Mouse (Mus musculus) embryonic facial prominence, embryonic 12.5 days (tissue): Measurements from ENCODE around the gene Dhx16. TPM values are rescaled to one million over a fixed set of nuclear protein-coding genes. Genes with fewer than 3 reads are reported as not detected.

ENCODE experiments used
- ATAC-seq: fragments of 200-750 bp; cut with Nextera tagmentation; 2 replicates; pipeline ENCODE4 v1.8.0; 2017; ENCODE audit not compliant: insufficient number of reproducible peaks, insufficient read depth, low FRiP score, low TSS enrichment
- H3K27ac ChIP-seq: fragments of 300-500 bp; sonication (generic); 2 replicates; pipeline ENCODE4 v1.5.1; 2016; ENCODE audit warnings: mild to moderate bottlenecking
- H3K27me3 ChIP-seq: fragments of 300-500 bp; sonication (generic); 2 replicates; pipeline ENCODE4 v1.6.1; 2016; ENCODE audit warnings: mild to moderate bottlenecking, moderate library complexity
- H3K36me3 ChIP-seq: fragments of 300-500 bp; sonication (generic); 2 replicates; pipeline ENCODE4 v1.6.1; 2016; ENCODE audit warnings: mild to moderate bottlenecking
- H3K4me1 ChIP-seq: fragments of 300-500 bp; sonication (generic); 2 replicates; pipeline ENCODE4 v1.6.1; 2016
- H3K4me2 ChIP-seq: fragments of 300-500 bp; sonication (generic); replicated peaks from 2 replicates; pipeline ENCODE4 v1.6.1; 2016; ENCODE audit warnings: mild to moderate bottlenecking, moderate library complexity
- H3K4me3 ChIP-seq: fragments of 300-500 bp; sonication (generic); 2 replicates; pipeline ENCODE4 v1.5.1; 2016; ENCODE audit warnings: mild to moderate bottlenecking
- H3K9ac ChIP-seq: fragments of 300-500 bp; sonication (generic); 2 replicates; pipeline ENCODE4 v1.6.1; 2016; ENCODE audit warnings: mild to moderate bottlenecking, moderate library complexity
- H3K9me3 ChIP-seq: fragments of 300-500 bp; sonication (generic); 2 replicates; pipeline ENCODE4 v1.6.1; 2016; ENCODE audit warnings: mild to moderate bottlenecking, moderate library complexity
- WGBS: fragments of 180-500 bp; shearing (Covaris S2); methylation state at CpG from one replicate; pipeline ENCODE4 v1.1.7; 2016; 5-methylcytosine and 5-hydroxymethylcytosine counted together
- polyA plus RNA-seq: library from polyadenylated mRNA; unstranded; fragments of >200 nt; fragmentation: Nextera tagmentation; extraction: Ambion mirVana; gene quantifications from 2 replicates; pipeline ENCODE4 v1.2.1, GENCODE M21; 2016

Dhx16 gene
- polyA plus RNA-seq, 1 experiment from 2014 or later = 47.8 TPM

DNA sequence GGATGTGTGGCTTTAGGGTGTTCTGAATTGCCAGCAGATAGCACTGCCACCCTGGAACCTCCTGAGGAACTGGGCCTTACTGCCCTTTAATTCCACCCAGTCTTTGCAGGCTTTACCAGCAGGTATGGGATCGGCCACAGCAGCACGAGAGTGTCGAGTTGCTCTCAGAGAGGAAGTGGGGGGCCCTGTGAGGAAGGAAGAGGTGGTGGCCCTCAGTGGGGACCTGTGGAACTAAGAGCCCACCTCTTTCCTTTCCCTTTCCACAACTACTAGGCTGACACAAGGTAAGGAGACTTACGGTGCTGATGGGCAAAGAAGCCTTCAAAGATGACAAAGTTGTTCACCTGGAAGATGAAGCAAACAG, 24.4 kb downstream of the Dhx16 start:
- no peak overlapping the region for H3K27ac ChIP-seq
- H3K4me3 ChIP-seq = no peak overlapping the region
- H3K9ac ChIP-seq = no peak overlapping the region
- H3K27me3 ChIP-seq = no peaks in the 10 kb centered on the region
- no peak overlapping the region for H3K4me2 ChIP-seq
- H3K36me3 ChIP-seq = peaks cover 86% of the 10 kb centered on the region
- no peak for ATAC-seq
- peaks cover 12% of the 10 kb centered on the region for H3K4me1 ChIP-seq
- H3K9me3 ChIP-seq = no peaks in the 10 kb centered on the region
- 69% methylated on average over 4 of the region's 4 CpGs for WGBS

DNA sequence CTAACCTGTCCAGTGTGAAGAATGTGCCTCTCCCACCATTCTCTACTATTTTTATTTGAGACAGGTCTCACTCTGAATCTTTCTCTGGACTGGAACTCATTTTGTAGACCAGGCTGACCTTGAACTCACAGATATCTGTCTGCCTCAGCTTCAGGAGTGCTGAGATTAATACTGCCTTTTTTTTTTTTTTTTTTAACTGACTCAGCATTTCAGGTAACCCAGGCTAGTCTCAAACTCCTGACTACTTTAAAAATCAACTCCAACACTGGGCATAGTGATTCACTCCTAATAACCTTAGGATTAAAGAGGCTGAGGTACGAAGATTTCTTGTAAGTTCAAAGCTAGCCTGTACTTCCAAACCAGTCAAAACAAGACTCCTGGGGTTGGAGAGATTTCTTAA, 26.0 kb downstream of the Dhx16 start:
- no peak overlapping the region for H3K4me2 ChIP-seq
- WGBS = 89% methylated on average over 1 of the region's 1 CpGs
- peaks cover 70% of the 10 kb centered on the region for H3K36me3 ChIP-seq
- H3K4me1 ChIP-seq = peaks cover 19% of the 10 kb centered on the region
- H3K27ac ChIP-seq = no peak overlapping the region
- no peak overlapping the region for H3K4me3 ChIP-seq
- H3K9me3 ChIP-seq = no peaks in the 10 kb centered on the region
- ATAC-seq = no peak
- no peaks in the 10 kb centered on the region for H3K27me3 ChIP-seq
- no peak overlapping the region for H3K9ac ChIP-seq

GRCm38 (mm10) chr17:35907609-35908008, 28.0 kb downstream of the Dhx16 start:
- ATAC-seq = no peak
- H3K27ac ChIP-seq = no peak overlapping the region
- H3K4me2 ChIP-seq = no peak overlapping the region
- H3K36me3 ChIP-seq = peaks cover 66% of the 10 kb centered on the region
- H3K4me1 ChIP-seq = peaks cover 19% of the 10 kb centered on the region
- no peaks in the 10 kb centered on the region for H3K9me3 ChIP-seq
- no peak overlapping the region for H3K4me3 ChIP-seq
- no peak overlapping the region for H3K9ac ChIP-seq
- 86% methylated on average over 2 of the region's 2 CpGs for WGBS
- H3K27me3 ChIP-seq = no peaks in the 10 kb centered on the region

DNA sequence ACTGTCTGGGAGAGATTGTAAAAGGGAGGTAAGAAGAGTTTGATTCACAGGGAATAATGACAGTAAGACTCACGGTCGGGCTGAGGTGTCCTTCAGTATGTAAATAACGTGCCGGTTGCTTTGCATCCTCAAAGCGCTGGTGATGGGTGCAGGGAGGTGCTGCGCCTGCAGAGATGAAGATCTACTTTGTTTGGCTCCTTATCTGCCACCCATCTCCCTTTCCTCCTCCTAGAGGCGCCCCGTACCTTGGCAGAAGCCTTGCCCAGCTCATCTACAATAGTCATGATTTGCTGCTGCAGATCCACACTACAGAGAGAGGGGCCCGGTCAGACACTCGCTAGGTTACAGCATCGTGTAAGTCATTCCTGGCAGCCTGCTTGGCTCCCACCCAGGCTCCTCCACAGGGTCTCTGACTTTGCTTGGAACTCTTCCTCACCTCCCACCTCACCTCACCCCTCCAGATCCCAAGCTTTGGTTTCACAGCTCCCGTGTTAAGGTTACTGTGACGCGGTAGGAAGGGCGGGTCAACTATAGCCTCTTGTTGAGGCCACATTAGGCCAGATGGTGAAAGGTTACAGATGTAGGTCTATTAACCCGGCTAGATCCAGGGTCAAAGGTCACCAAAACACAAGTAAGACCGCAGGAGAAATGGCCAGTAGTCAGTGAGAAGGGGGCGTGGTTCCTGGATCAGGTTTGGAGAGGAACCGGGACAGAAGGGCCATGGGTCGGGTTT, 29.7 kb downstream of the Dhx16 start:
- 25% methylated on average over 20 of the region's 20 CpGs for WGBS

GRCm38 (mm10) chr17:35909919-35910369, 30.3 kb downstream of the Dhx16 start, which contains the start of gene Atat1:
Gene Atat1 (minus strand): TSS chr17:35910075.
- H3K27me3 ChIP-seq = no peaks in the 10 kb centered on the region
- H3K9me3 ChIP-seq = no peaks in the 10 kb centered on the region
- H3K9ac ChIP-seq = peak within 1 kb of the TSS; percentile 80
- H3K36me3 ChIP-seq = peaks cover 51% of the 10 kb centered on the region
- WGBS = 4% methylated on average over 25 of the region's 25 CpGs
- peak within 1 kb of the TSS; percentile 79 for H3K4me3 ChIP-seq
- peak; percentile 86 for ATAC-seq
- H3K4me1 ChIP-seq = peaks cover 19% of the 10 kb centered on the region
- H3K4me2 ChIP-seq = peak within 1 kb of the TSS; percentile 87
- peak within 1 kb of the TSS; percentile 78 for H3K27ac ChIP-seq

More for the DNA sequence above, 29.7 kb downstream of the Dhx16 start:
- Histone ChIP-seq H3K27ac (peak overlapping the region; percentile 78), H3K27me3 (no peaks in the 10 kb centered on the region), H3K36me3 (peaks cover 57% of the 10 kb centered on the region), H3K9me3 (no peaks in the 10 kb centered on the region), H3K4me3 (peak overlapping the region; percentile 79), H3K9ac (peak overlapping the region; percentile 80), H3K4me1 (peaks cover 19% of the 10 kb centered on the region), H3K4me2 (peak overlapping the region; percentile 87)
- peak; percentile 30; the same call in 1 of the 2 replicates for ATAC-seq

- no peaks in the 10 kb centered on the region for H3K27me3 ChIP-seq
- peaks cover 15% of the 10 kb centered on the region for H3K4me1 ChIP-seq
- peaks cover 18% of the 10 kb centered on the region; the same call in 1 of the 2 replicates for H3K36me3 ChIP-seq
- H3K9me3 ChIP-seq = no peaks in the 10 kb centered on the region
- no peak for ATAC-seq
- H3K4me3 ChIP-seq = peak overlapping the region; percentile 57; the same call in 1 of the 2 replicates
- H3K4me2 ChIP-seq = peak overlapping the region; percentile 83
- 83% methylated on average over 6 of the region's 6 CpGs for WGBS
- H3K27ac ChIP-seq = no peak overlapping the region
- no peak overlapping the region for H3K9ac ChIP-seq
Measured at GRCm38 (mm10) chr17:35914975-35915374, 35.4 kb downstream of the Dhx16 start.

- H3K36me3 ChIP-seq = peaks cover 18% of the 10 kb centered on the region; the same call in 1 of the 2 replicates
- peak overlapping the region; percentile 57 for H3K4me3 ChIP-seq
- 2% methylated on average over 28 of the region's 28 CpGs for WGBS
- H3K9me3 ChIP-seq = no peaks in the 10 kb centered on the region
- no peak for ATAC-seq
- peak overlapping the region; percentile 98 for H3K27ac ChIP-seq
- peak overlapping the region; percentile 83 for H3K4me2 ChIP-seq
- peak overlapping the region; percentile 82 for H3K9ac ChIP-seq
- H3K4me1 ChIP-seq = peaks cover 20% of the 10 kb centered on the region
- H3K27me3 ChIP-seq = no peaks in the 10 kb centered on the region
Measured at GRCm38 (mm10) chr17:35915538-35916296, 36.1 kb downstream of the Dhx16 start.

DNA sequence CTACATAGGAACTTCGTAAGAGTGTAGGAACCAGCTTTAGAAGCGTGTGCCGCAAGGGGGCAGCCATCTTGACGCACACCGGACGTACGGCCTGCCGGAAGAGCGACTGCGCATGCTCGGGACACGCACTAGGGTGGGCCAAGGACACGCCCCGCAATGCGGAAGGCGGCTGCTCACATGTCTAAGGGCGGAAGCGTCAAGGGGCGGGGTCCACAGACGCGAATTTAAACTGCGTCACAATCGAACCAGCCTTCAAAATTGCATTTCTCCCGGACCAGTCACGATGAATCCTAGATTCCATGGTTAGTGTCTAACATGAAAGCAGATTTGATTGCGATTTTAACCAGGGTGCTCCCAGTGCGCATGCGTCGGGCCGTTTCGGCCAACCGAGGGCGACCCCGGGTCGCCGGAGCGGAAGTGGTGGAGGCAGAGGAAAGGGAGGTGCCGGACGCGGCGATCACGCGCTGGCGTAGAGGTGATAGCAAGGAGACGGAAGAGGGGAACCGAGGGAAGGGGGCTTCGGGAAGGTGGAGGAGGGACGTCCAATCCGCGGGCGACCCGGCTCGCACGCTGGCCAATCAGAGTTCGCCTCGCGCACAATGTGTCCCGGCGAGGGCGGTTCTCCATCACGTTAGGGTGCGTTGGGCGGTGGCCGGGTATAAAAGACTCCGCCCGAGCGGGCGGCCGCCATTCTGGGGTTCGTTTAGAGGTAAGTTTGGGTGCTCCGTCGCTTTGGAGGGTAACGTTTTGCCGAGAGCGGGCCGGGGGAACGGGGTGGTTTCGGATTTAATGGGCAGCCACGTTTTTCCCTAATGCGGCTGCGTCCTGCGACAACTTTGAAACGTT, 36.9 kb downstream of the Dhx16 start, which contains the start of the genes Mrps18b and Ppp1r10:
TSS of gene Mrps18b (minus strand) at position 93 of the 846 bp plus-strand sequence.
TSS of gene Ppp1r10 (plus strand) at position 138 of the 846 bp plus-strand sequence.
- Histone ChIP-seq H3K4me2 (peak within 1 kb of the TSS; percentile 89), H3K4me3 (peak within 1 kb of the TSS; percentile 57), H3K9ac (peak within 1 kb of the TSS; percentile 82), H3K9me3 (no peaks in the 10 kb centered on the region), H3K27me3 (no peaks in the 10 kb centered on the region), H3K4me1 (peaks cover 20% of the 10 kb centered on the region), H3K36me3 (peaks cover 13% of the 10 kb centered on the region; the same call in 1 of the 2 replicates), H3K27ac (peak within 1 kb of the TSS; percentile 98)
- ATAC-seq = peak; percentile 94
- under 1% methylated on average over 83 of the region's 83 CpGs for WGBS

DNA sequence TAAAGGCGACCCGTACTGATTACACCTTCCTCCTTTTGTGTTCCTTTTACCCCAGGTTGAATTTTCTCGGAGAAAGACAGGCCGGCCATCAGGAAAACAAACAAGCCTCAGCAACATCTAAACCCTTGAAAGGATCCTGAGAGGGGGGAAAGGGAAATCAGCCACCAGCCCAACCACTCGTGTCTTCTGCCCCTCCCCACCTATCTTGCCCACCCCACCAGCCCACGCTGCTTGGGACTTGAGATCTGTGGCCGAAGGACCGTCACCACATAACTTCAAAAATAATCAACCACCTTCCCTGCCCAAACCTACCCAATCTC, 37.5 kb downstream of the Dhx16 start:
- Histone ChIP-seq H3K9me3 (no peaks in the 10 kb centered on the region), H3K27me3 (no peaks in the 10 kb centered on the region), H3K4me2 (peak overlapping the region; percentile 89), H3K27ac (peak overlapping the region; percentile 98), H3K4me1 (peaks cover 23% of the 10 kb centered on the region), H3K9ac (peak overlapping the region; percentile 82), H3K36me3 (peaks cover 12% of the 10 kb centered on the region; the same call in 1 of the 2 replicates), H3K4me3 (peak overlapping the region; percentile 57)
- WGBS = 0% methylated on average over 8 of the region's 8 CpGs
- ATAC-seq = no peak

DNA sequence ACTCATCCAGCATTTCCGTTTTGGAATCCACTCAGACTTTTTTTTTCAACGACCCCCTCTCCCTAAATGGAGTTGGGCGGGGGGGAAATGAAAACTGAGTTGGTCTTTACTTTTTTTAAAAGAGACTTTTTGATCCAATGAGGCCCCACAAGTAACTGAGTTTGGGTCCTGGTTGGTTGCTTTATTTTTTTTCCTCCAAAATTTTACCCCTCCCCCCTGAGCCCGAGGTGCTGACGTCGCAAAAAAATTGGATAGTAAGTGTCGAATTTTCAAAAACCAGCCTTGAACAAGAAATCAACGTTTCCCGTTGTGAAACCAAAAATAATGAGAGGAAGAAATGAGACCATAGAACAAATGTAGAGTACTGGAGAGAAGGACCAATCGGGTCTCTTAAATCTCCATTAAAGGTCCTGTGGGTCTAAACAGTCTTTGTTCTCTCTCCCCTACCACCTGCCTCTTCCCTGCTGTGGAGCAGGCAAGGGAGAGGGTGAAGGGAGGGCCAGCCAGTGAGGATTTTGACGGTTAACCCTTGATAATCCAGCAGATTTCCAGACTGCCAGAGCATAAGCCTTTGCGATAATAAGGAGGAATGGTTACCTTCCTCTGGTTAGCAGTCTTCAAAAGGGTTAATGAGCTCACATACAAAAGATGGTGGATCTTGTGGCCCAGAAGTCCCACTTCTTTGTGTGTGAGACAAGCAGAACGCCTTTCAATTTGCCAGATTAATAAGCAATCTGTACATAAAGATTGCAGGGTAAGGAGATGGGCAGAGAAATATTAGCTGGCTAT, 38.0 kb downstream of the Dhx16 start:
- WGBS = under 1% methylated on average over 13 of the region's 13 CpGs

More for the DNA sequence above, 38.0 kb downstream of the Dhx16 start:
- peak overlapping the region; percentile 89 for H3K4me2 ChIP-seq
- no peak for ATAC-seq
- peak overlapping the region; percentile 57 for H3K4me3 ChIP-seq
- H3K4me1 ChIP-seq = peaks cover 23% of the 10 kb centered on the region
- peaks cover 7% of the 10 kb centered on the region; the same call in 1 of the 2 replicates for H3K36me3 ChIP-seq
- H3K27me3 ChIP-seq = no peaks in the 10 kb centered on the region
- peak overlapping the region; percentile 82 for H3K9ac ChIP-seq
- peak overlapping the region; percentile 98 for H3K27ac ChIP-seq
- H3K9me3 ChIP-seq = no peaks in the 10 kb centered on the region
